Mouse (Mus musculus): ENCODE results near the gene Shprh. TPM values are rescaled to one million over a fixed set of nuclear protein-coding genes. Genes with fewer than 3 reads are reported as not detected.
A peak's percentile ranks its signal among the peaks of the same experiment; 100 is the strongest.
"Not testable (repeated sequence)": the region's sequence is repeated elsewhere in the genome, so short reads cannot be mapped to it uniquely, and the experiment has no call there.

Shprh gene
- 10 to 100 TPM; 14.3 to 16.5 TPM for total RNA-seq (2021)
- long read RNA-seq, experiment 1, full-length matches to known transcripts, result 5 of 9 reads
- long read RNA-seq, experiment 1, partial matches to known transcripts, result 1 of 9 reads
- long read RNA-seq, experiment 1, other reads (novel, unspliced or antisense), result 3 of 9 reads
- long read RNA-seq, experiment 2, full-length matches to known transcripts, result 5 of 10 reads
- long read RNA-seq, experiment 2, partial matches to known transcripts, result 1 of 10 reads
- long read RNA-seq, experiment 2, other reads (novel, unspliced or antisense), result 4 of 10 reads

DNA sequence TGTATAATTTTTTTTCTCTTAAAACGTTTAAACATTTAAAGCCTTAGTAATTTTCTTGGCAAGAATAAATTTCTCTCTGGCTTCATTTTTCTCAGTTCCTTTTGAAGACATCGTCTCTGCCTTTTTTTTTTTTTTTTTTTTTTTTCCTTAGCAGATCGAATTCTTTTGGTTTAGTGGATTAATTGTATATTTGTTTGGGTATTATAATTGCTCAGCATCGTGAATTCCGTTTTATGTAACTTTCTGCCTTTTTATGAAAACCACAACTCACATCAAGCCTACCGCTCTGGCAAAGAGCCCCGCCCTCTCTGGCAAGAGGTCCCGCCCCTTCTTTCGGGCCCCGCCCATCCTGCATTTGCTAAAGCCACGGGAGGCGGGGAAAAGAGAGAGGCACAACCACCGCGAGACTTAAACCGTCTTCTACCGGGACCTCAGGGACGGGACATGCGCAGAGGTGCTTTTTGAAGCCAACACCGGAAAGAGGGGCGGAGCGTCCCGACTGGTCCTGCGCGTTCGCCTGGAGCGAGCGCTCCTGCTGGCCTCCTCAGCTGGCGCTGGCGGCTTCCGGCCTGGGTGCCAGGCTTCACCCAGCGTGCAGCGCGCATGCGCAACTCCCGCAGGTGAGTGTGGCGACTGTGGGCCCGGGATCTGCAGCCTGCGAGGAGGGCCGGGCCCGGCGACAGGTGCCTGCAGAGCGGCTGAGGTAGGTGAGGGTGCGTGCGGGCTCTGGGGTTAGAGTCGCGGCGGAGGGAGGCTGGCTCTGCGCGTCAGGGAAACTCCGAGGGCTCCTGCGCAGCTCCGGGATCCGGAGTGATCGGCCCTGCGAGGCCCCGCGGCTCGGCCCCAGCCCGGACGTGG is at the start of gene Shprh:
Gene Shprh, plus strand, starts transcription at position 544 of the 858 bp plus-strand sequence.
- peak; percentile 91 to 96 for DNase-seq (ENCODE audit: low spot score in 2 of 2)

DNA sequence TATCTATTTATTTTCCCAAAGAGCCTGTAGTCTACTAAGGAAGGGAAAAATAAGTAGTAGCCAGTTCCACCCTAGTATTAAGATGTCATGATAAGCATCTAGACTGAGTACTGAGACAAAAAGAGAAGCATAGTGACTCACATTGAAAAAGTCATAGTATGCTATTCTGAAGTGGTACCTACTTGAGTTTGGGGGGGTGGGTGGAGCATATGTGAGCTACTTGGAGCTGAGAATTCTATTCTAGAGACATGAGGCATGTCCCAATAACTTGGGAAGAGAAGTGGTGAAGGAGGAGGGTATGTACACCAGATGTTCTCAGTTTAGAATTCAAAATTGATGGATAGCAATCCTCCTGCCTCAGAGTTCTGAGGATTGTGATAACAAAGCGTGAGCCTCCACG is 27.4 kb upstream of the Shprh start:
- DNase-seq (ENCODE audit: low spot score in 2 of 2), result no peak

- no peak for DNase-seq (ENCODE audit: low spot score in 2 of 2)
Measured at GRCm38 (mm10) chr10:11145580-11145979, 3.6 kb upstream of the Shprh start.

GRCm38 (mm10) chr10:11148446-11148845 is 781 bp upstream of the Shprh start:
- no peak for DNase-seq (ENCODE audit: low spot score in 2 of 2)

DNA sequence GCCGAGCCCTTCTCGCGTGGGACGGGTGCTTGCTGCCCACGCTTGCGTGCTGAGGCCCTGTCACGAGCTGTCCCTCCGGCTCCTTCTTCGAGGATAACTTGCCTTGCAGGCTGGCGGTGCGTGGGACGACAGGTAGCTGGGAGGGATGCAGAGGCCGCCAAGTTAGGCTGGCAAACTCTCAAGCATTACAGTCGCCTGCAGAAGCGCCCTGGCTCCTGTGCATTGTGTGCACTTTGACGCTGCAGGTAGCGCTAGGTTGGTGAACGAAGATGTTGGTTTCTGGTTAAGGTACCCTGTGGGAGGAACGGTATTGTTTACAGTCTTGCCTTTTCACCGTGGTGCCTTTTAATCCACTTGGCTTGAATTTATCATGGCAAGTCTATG is 507 bp downstream of the Shprh start:
- DNase-seq (ENCODE audit: low spot score in 2 of 2), result no peak

GRCm38 (mm10) chr10:11151644-11152043 is 2.4 kb downstream of the Shprh start:
- DNase-seq (ENCODE audit: low spot score in 2 of 2), result no peak

DNA sequence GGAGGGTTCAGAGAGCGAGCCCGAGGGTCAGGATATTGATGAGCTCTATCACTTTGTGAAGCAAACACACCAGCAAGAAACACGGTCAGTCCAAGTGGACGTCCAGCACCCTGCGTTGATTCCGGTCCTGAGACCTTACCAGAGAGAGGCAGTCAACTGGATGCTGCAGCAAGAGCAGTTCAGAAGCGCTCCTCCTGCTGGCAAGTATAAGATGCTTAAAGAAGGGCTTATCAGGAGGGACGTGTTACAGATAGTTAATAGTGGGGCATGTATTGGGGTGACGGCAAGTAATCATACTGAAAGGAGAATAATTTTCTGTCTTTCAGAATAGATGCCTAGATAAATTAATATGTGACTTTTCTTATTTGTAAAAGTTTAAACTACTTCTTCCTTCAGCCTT is 7.8 kb downstream of the Shprh start:
- DNase-seq (ENCODE audit: low spot score in 2 of 2), result no peak

GRCm38 (mm10) chr10:11164537-11164936 is 15.3 kb downstream of the Shprh start:
- DNase-seq (ENCODE audit: low spot score in 2 of 2), result no peak

GRCm38 (mm10) chr10:11170252-11170651 is 21.0 kb downstream of the Shprh start:
- DNase-seq (ENCODE audit: low spot score in 2 of 2), result no peak

DNA sequence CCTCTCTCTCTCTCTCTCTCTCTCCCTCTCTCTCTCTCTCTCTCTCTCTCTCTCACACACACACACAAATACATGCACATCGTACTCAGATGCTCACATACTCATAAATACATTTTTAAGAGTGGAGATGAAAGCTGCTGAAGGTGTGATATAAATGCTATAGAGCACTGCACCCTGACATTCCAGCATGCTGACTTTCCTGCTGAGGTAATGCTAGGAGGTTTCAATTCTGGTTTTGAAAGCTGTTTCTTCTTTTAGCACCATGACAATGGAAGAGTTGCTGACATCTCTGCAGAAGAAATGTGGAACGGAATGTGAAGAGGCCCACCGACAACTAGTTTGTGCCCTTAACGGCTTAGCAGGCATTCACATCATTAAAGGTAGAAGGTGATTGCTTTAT is 22.4 kb downstream of the Shprh start:
- DNase-seq (ENCODE audit: low spot score in 2 of 2), result no peak

GRCm38 (mm10) chr10:11172519-11172918 is 23.3 kb downstream of the Shprh start:
- DNase-seq (ENCODE audit: low spot score in 2 of 2), result no peak

DNA sequence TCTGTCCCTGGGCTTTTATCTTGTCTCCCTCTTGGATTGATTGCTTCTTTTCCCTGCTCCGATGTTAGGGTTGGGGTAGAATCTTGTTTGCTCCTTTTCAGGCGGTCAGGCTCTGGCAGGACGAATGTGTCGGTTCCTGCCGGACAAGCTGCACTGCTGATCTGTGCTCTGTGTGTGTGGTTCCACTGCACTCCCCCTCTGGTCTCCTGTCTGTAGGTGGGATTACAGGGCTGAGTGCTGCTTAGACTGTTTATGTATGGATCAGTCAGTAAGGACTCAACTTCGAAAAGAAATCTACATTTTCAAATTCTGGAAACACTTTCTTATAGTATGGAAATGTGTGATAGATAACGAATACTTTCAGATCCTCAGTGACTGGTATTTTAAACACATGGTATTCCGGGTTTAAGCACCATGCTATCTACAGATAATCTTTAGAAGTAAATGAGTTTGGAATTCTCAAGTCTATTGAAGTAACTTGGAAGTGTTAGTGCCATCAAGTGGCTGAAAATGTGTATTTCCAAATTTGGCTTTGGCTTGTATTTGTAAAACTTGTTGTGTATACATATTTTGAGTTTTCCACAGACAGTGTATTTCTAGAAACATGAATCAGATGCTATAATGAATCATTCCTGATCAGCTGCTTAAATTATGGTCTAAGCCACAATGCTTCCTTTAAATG is 26.7 kb downstream of the Shprh start:
- no peak for DNase-seq (ENCODE audit: low spot score in 2 of 2)

DNA sequence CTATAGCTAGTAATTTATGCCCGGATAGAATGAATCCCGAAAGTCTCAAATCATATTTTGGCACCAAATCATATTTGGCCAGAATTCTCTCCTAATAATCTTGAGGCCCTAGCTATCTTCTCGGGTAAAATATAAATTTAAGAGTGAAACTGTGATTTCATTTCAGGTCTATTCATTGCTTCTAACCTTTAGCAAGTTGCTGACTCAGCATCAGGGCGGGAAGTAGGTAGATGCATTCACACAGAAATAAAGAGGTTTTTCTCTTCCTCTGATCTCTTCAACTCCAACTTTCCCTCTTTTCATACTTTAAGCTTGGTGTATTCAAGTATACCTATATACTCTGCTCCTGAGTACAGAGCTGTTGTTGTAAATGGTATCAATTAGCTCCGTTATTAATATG is 30.9 kb downstream of the Shprh start:
- no peak for DNase-seq (ENCODE audit: low spot score in 2 of 2)

DNA sequence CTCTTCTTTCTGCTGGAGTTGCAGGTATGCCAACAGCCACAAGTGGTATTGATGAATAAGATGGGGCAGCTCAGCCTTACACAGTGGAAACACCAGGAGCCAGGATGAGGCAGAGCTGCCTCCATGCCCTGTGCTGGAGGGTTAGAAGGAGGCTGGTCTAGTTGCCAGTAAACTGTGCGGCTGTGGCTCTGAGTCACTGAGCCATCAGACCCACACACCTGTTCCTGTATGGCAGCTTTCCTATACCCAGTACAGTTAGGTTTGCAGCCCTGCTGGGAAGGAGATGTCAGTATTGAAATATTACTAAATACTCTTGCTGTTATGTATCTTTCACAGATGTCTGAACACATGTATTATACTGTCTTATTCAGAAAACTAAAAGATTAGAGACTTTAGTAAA is 48.1 kb downstream of the Shprh start:
- DNase-seq (ENCODE audit: low spot score in 2 of 2), result no peak

GRCm38 (mm10) chr10:11198346-11198745 is 49.1 kb downstream of the Shprh start:
- no peak for DNase-seq (ENCODE audit: low spot score in 2 of 2)

DNA sequence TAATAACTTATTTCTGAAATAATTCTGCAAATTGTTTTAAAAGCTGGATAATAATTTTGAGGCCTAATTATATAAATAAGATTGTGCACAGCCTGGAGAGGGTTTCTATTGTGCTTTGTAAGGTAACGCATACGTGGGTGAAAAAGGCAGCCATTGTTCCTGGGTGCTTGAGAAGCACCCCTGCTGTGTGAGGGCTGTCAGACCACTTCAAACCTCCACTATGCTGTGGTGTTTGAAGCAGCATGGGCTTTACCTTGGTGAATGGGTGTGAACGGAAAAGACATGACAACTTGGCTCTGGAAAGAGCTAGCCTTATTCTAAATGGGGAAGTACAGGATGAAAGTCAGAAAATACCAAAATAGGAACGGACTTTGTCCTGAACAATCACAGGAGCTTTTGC is 50.8 kb downstream of the Shprh start:
- no peak for DNase-seq (ENCODE audit: low spot score in 2 of 2)

- not testable (repeated sequence) for DNase-seq (ENCODE audit: low spot score in 2 of 2)
Measured at GRCm38 (mm10) chr10:11205883-11206282, 56.7 kb downstream of the Shprh start.

DNA sequence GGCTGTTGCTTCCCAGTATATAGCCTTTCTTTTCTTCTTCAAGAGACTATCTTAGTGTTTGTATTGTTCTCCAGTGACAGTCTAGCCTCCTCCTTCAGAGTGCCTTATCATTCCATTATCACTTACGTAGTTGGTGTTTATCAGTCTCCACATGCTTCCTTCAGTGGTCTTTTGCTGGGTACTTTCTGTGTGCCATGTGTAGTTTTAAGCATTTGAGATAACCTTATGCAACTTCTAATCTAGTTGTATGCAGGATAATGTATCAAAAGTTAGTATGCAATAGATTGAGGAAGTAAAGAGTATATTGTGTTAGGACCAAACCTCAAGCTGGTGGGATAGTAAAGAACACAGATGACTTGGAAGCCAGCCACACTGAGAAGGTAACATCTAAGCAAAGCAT is 59.4 kb downstream of the Shprh start:
- DNase-seq (ENCODE audit: low spot score in 2 of 2), result no peak

DNA sequence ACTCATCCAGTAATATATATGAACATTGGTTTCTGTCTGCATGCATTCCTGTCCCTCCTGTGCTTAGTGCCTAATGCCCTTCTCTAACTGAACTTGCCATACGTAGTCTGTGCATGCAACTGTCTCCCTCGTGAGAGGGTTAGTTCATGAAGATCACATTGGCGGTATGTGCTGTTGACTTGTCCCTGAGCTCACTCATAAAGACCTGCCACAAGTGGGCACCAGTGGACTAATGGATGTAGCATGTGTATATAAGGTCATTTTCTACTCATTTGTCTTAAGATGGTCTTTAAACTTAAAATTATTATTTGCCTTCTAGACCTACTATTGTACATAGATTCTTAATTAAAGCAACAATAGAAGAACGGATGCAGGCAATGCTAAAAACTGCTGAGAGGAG is 62.8 kb downstream of the Shprh start:
- no peak for DNase-seq (ENCODE audit: low spot score in 2 of 2)

DNA sequence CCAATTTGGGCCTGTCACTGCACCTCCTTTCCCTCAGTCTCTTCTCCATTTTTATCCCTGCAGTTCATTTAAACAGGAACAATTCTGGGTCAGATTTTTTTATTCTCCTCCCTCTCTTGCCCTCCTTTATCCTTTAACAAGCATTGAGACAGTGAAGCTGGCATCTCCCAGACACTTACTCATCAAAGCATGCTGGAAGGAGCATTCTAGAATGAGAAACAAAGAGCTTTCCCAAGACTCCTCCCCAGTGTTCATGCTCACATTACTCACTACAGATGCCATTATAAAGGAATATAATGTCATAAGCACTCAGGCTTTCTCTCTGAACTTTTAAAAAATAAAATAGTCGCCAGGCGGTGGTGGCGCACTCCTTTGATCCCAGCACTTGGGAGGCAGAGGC is 77.2 kb downstream of the Shprh start:
- no peak for DNase-seq (ENCODE audit: low spot score in 2 of 2)

DNA sequence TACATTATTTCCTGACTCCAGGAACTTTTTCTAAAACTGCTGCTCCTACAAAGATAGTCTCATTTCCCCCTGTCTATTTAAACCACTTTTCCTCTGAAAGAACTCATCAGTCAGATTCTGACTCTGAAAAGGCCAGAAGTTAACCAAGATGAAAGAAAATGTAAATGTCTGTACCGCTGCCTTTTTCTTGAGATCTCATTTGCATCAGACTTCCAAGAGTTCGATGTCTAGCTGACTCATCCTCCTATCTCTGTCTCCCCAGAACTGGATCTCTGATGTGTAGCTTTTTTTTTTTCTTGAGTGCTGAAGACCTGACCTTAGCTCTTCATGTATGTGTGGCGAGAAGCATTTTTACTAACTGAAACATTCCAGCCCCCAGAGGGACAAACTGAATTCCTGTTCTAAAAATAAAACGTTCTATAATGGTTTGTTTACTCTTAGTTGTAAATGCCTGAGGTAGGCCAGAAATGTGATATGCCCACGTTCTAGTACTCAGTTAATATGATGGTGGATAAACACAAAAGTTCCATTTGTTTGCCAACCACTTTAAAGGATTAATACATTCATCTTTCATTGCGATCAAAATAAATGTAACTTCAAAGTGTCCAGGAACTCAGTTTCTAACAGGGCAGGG is 80.4 kb downstream of the Shprh start:
- no peak for DNase-seq (ENCODE audit: low spot score in 2 of 2)

DNA sequence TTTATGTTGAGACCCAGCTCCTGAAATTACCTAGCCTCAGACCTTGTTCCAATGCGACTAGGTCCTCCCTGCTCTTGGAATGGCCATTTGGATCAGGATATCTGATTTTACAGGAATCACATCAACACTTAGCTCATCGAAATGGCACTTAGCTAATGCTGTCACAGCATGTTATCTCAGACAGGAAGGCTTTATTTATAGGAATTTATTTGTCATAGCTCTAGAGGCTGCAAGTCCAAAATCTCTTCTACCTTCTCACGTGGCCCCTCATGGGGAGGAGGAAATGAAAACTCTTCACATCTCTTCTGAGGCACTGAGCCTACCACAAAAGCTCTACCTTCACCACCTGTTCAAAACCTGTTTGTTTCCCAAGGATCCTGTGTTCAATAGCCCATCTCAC is 84.0 kb downstream of the Shprh start:
- no peak for DNase-seq (ENCODE audit: low spot score in 2 of 2)

Measured in gastrocnemius, postnatal 4 days (tissue).